Mouse (Mus musculus) thymus, postnatal 0 days (tissue): ENCODE measurements around the gene Olfr73. TPM values are rescaled to one million over a fixed set of nuclear protein-coding genes. Genes with fewer than 3 reads are reported as not detected.
"Not testable (repeated sequence)": the region's sequence is repeated elsewhere in the genome, so short reads cannot be mapped to it uniquely, and the experiment has no call there.

Experiments
- DNase-seq: peaks from one replicate; pipeline ENCODE4 v3.0.0-alpha.2; 2015; ENCODE audit warnings: low spot score
- polyA plus RNA-seq: library from polyadenylated mRNA; unstranded; fragments of >200 nt; fragmentation: Nextera tagmentation; extraction: Ambion mirVana; gene quantifications from 2 replicates; pipeline ENCODE4 v1.2.1, GENCODE M21; 2015

Olfr73 gene
- polyA plus RNA-seq: not detected in 2 replicates

GRCm38 (mm10) chr2:88037599-88037998 is at the start of gene Olfr73:
Gene Olfr73, minus strand, starts transcription at chr2:88037699.
- no peak for DNase-seq

- DNase-seq: no peak
Observed at GRCm38 (mm10) chr2:88071730-88072129, 34.2 kb upstream of the Olfr73 start, which contains the start of gene Olfr1163. Gene Olfr1163, minus strand, starts transcription at chr2:88071830.

- DNase-seq: no peak
Observed at GRCm38 (mm10) chr2:88063587-88063986, 26.1 kb upstream of the Olfr73 start.

- DNase-seq: no peak
Observed at GRCm38 (mm10) chr2:88051029-88051428, 13.5 kb upstream of the Olfr73 start, which contains the start of gene Olfr1162. Gene Olfr1162, minus strand, starts transcription at chr2:88051129.

GRCm38 (mm10) chr2:88022474-88022873 is 15.0 kb downstream of the Olfr73 start, which contains the start of gene Olfr1161:
Gene Olfr1161, plus strand, starts transcription at chr2:88022774.
- not testable (repeated sequence) for DNase-seq

- DNase-seq: no peak
Observed at GRCm38 (mm10) chr2:88007515-88008318, 29.8 kb downstream of the Olfr73 start, which contains the start of gene Olfr1160. Gene Olfr1160, minus strand, starts transcription at chr2:88008268.

GRCm38 (mm10) chr2:87989813-87990212 is 47.7 kb downstream of the Olfr73 start, which contains the start of gene Olfr1158:
Gene Olfr1158, plus strand, starts transcription at chr2:87990113.
- DNase-seq: no peak

Other genes starting within 250 kb of the Olfr73 start
- gene Olfr1143, start 237.1 kb downstream of the Olfr73 start, polyA plus RNA-seq: not detected in 2 replicates
- gene Olfr1145, start 227.9 kb downstream of the Olfr73 start, polyA plus RNA-seq: not detected in 2 replicates
- not detected in 2 replicates for gene Olfr1148, start 207.2 kb downstream of the Olfr73 start, polyA plus RNA-seq
- gene Olfr1150-ps1, start 193.7 kb downstream of the Olfr73 start, polyA plus RNA-seq: not detected in 2 replicates
- not detected in 2 replicates for gene Olfr1151, start 181.8 kb downstream of the Olfr73 start, polyA plus RNA-seq
- gene Olfr1152, start 171.2 kb downstream of the Olfr73 start, polyA plus RNA-seq: not detected in 2 replicates
- not detected in 2 replicates for gene Olfr1153, start 142.7 kb downstream of the Olfr73 start, polyA plus RNA-seq
- gene Olfr1154, start 132.5 kb downstream of the Olfr73 start, polyA plus RNA-seq: not detected in 2 replicates
- gene Olfr1155, start 92.6 kb downstream of the Olfr73 start, polyA plus RNA-seq: not detected in 2 replicates
- gene Olfr1156, start 84.6 kb downstream of the Olfr73 start, polyA plus RNA-seq: not detected in 2 replicates
- not detected in 2 replicates for gene Olfr1157, start 69.4 kb downstream of the Olfr73 start, polyA plus RNA-seq
- gene Olfr74, start 63.0 kb downstream of the Olfr73 start, polyA plus RNA-seq: not detected in 2 replicates
- not detected in 2 replicates for gene Olfr1158, start 47.6 kb downstream of the Olfr73 start, polyA plus RNA-seq
- gene Olfr1160, start 29.4 kb downstream of the Olfr73 start, polyA plus RNA-seq: not detected in 2 replicates
- not detected in 2 replicates for gene Olfr1161, start 14.9 kb downstream of the Olfr73 start, polyA plus RNA-seq
- gene Olfr1162, start 13.4 kb upstream of the Olfr73 start, polyA plus RNA-seq: not detected in 2 replicates
- gene Olfr1163, start 34.1 kb upstream of the Olfr73 start, polyA plus RNA-seq: not detected in 2 replicates
- gene Olfr1164, start 56.3 kb upstream of the Olfr73 start, polyA plus RNA-seq: not detected in 2 replicates
- gene Olfr1166, start 90.6 kb upstream of the Olfr73 start, polyA plus RNA-seq: not detected in 2 replicates
- 0.12 TPM in 1 of 2 replicates, not detected in the other for gene Olfr1167, start 117.5 kb upstream of the Olfr73 start, polyA plus RNA-seq
- not detected in 2 replicates for gene Olfr1168, start 144.2 kb upstream of the Olfr73 start, polyA plus RNA-seq
- gene Olfr1170, start 190.6 kb upstream of the Olfr73 start, polyA plus RNA-seq: not detected in 2 replicates
- 0.03 TPM in 1 of 2 replicates, not detected in the other for gene Olfr1173, start 242.2 kb upstream of the Olfr73 start, polyA plus RNA-seq